Mouse (Mus musculus): ENCODE measurements around the gene Ddb2. TPM values are rescaled to one million over a fixed set of nuclear protein-coding genes. Genes with fewer than 3 reads are reported as not detected.

Ddb2 gene
- total and polyA plus RNA-seq, 2 experiments from 2014 or later: 10.2 to 12.9 TPM

DNA sequence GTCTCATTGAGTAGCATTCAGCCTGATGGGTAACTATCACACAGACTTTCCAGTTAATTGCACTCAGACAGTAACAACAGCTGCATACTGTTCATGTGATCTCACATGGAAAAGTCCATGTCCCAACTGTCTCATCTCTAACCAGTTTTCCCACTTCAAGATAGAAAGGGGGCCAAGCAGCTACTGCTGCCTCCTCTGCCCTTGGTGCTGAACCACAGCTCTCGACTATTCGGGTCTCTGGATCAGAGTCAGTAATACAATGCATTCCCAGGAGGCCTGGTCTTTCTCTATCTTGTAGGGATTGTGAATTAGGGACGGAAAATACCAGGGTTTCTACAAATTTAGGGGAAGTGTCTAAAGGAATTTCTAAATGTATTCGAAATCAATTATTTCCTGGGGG, 57.0 kb downstream of the Ddb2 start:
- peaks cover 13% of the 10 kb centered on the region for H3K4me1 ChIP-seq (ENCODE audit: insufficient read depth)
- H3K9ac ChIP-seq: no peak overlapping the region
- TF ChIP-seq CTCF (IDR thresholded peaks at IDR 0.05; ENCODE audit: low read depth): no peak
- DNase-seq (no peak), ATAC-seq (no peak)
- no peak overlapping the region for H3K4me2 ChIP-seq (ENCODE audit: low read depth)
- peaks cover 35% of the 10 kb centered on the region for H3K36me3 ChIP-seq (ENCODE audit: insufficient read depth)
- H3K27ac ChIP-seq (ENCODE audit: low read depth, low read length): no peak overlapping the region
- no peak overlapping the region for H3K4me3 ChIP-seq (ENCODE audit: low read depth, low read length)
- H3K27me3 ChIP-seq (ENCODE audit: insufficient read depth, low read length): no peaks in the 10 kb centered on the region
- H3K9me3 ChIP-seq (ENCODE audit: low read length): no peaks in the 10 kb centered on the region
- WGBS: 45% methylated on average over 4 of the region's 4 CpGs

DNA sequence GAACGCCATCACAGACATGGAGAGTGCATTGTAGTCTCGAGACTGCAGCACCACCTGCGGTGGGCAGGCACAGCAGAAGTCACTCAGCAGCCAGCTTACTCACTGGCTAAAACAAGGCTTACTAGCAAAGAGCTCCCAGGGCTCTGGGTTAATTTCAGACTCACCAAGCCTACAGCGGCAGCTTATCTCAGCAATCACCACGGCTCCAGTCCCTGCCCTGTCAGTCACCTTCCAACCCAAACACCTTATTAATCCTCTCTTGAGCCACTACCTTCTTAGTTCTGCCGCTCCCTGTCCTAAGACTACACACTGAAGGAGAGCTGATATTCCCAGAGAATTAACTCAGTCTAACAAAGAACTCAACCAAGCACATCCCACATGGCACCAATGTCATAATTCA, 60.5 kb downstream of the Ddb2 start:
- TF ChIP-seq CTCF (IDR thresholded peaks at IDR 0.05; ENCODE audit: low read depth): no peak
- no peak for ATAC-seq
- H3K36me3 ChIP-seq (ENCODE audit: insufficient read depth): peaks cover 63% of the 10 kb centered on the region
- peaks cover 7% of the 10 kb centered on the region for H3K4me1 ChIP-seq (ENCODE audit: insufficient read depth)
- no peak overlapping the region for H3K4me2 ChIP-seq (ENCODE audit: low read depth)
- no peak overlapping the region for H3K27ac ChIP-seq (ENCODE audit: low read depth, low read length)
- no peaks in the 10 kb centered on the region for H3K27me3 ChIP-seq (ENCODE audit: insufficient read depth, low read length)
- no peak for DNase-seq
- no peak overlapping the region for H3K4me3 ChIP-seq (ENCODE audit: low read depth, low read length)
- H3K9ac ChIP-seq: no peak overlapping the region
- H3K9me3 ChIP-seq (ENCODE audit: low read length): no peaks in the 10 kb centered on the region
- whole genome bisulfite sequencing: 77% methylated on average over 6 of the region's 6 CpGs

DNA sequence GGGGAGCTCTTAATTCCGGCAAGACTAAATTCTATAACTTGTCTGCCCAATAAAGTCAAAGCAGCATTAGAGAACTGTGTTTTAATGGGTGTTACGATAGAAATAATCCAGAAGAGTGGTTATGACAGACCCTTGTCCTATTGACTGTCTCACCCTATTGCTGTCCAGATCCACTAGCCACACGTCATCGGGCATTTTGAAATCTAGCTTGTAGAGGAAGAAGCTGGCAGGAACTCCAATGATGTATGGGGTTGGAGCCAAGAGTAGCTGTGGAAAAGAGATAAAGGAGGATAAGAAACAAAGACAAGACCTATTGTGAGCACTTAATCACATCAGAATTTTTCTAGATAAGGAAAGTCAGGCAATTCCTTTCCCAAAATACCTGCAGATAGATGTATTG, 61.3 kb downstream of the Ddb2 start:
- no peak for DNase-seq
- no peak for TF ChIP-seq CTCF (IDR thresholded peaks at IDR 0.05; ENCODE audit: low read depth)

DNA sequence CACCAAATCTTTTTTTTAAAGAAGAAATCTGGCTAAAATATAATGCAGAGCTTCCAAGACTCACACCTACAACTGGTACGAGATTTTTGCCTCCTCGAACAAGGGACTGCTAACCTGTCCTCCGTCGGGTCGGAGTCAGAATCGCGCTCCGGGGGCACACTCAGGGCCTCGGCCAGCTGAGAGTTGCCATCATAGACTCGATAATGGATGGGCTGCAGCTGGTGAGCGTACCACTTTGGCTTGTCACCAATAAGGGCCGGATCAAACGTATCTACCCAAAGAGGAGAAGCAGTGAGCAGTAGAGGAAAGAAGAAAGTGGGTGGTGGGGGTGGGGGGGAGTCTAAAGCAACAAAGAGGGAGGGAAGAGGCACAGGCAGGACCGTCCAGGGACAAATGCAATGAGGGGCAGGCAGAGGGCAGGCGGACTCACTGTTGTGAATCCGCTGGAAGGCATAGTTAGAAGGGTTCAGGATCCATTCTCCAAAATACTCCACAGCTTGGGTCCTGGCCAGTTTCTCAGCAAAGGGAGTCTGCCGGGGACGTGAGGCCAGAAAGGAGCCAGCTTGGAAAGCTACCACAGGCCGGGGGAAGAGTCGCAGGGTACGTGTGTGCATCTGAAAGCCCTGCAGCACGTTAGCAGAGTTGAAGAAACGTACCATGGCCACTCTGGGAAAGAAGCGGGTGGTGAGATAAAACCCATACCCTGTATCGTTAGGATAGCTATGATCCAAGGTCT, 67.0 kb downstream of the Ddb2 start:
- WGBS: 86% methylated on average over 25 of the region's 25 CpGs
- H3K36me3 ChIP-seq (ENCODE audit: insufficient read depth): peaks cover 86% of the 10 kb centered on the region
- TF ChIP-seq CTCF (IDR thresholded peaks at IDR 0.05; ENCODE audit: low read depth): no peak

More for the DNA sequence above, 61.3 kb downstream of the Ddb2 start:
- WGBS: 84% methylated on average over 4 of the region's 4 CpGs
- Histone ChIP-seq H3K4me3 (ENCODE audit: low read depth, low read length) (no peak overlapping the region), H3K4me2 (ENCODE audit: low read depth) (no peak overlapping the region), H3K36me3 (ENCODE audit: insufficient read depth) (peaks cover 68% of the 10 kb centered on the region), H3K27ac (ENCODE audit: low read depth, low read length) (no peak overlapping the region), H3K9ac (no peak overlapping the region), H3K27me3 (ENCODE audit: insufficient read depth, low read length) (no peaks in the 10 kb centered on the region), H3K4me1 (ENCODE audit: insufficient read depth) (no peaks in the 10 kb centered on the region; the same call in 1 of the 2 replicates), H3K9me3 (ENCODE audit: low read length) (no peaks in the 10 kb centered on the region)
- ATAC-seq: no peak

DNA sequence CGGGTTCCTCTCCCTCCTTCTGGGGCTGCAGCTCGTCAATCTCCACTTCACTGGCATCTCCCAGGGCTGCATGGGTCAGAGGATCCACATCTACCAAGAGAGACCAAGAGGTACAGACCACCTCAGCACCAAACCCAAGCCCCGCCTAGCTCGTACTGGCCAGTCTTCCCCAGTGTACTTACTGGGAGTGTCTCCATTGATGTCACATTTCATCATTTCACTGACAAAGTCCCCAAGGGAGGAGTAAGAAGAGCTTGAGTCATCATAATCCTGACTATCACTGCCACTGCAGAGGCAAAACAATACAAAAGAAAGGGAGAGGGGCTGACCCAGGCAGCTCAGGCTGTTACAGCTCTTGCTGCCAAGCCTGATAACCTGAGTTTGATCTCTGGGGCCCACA, 69.2 kb downstream of the Ddb2 start:
- H3K4me2 ChIP-seq (ENCODE audit: low read depth): no peak overlapping the region
- WGBS: 76% methylated on average over 4 of the region's 4 CpGs
- H3K9ac ChIP-seq: no peak overlapping the region
- DNase-seq (no peak), ATAC-seq (no peak)
- no peaks in the 10 kb centered on the region for H3K4me1 ChIP-seq (ENCODE audit: insufficient read depth)
- H3K27ac ChIP-seq (ENCODE audit: low read depth, low read length): no peak overlapping the region
- TF ChIP-seq CTCF (IDR thresholded peaks at IDR 0.05; ENCODE audit: low read depth): no peak
- peaks cover 90% of the 10 kb centered on the region for H3K36me3 ChIP-seq (ENCODE audit: insufficient read depth)
- no peaks in the 10 kb centered on the region for H3K27me3 ChIP-seq (ENCODE audit: insufficient read depth, low read length)
- no peak overlapping the region for H3K4me3 ChIP-seq (ENCODE audit: low read depth, low read length)
- no peaks in the 10 kb centered on the region for H3K9me3 ChIP-seq (ENCODE audit: low read length)

More for the DNA sequence above, 67.0 kb downstream of the Ddb2 start:
- Histone ChIP-seq H3K4me1 (ENCODE audit: insufficient read depth) (no peaks in the 10 kb centered on the region), H3K27ac (ENCODE audit: low read depth, low read length) (no peak overlapping the region), H3K9me3 (ENCODE audit: low read length) (no peaks in the 10 kb centered on the region), H3K9ac (no peak overlapping the region), H3K4me3 (ENCODE audit: low read depth, low read length) (no peak overlapping the region), H3K27me3 (ENCODE audit: insufficient read depth, low read length) (no peaks in the 10 kb centered on the region), H3K4me2 (ENCODE audit: low read depth) (no peak overlapping the region)
- DNase-seq (no peak), ATAC-seq (no peak)

DNA sequence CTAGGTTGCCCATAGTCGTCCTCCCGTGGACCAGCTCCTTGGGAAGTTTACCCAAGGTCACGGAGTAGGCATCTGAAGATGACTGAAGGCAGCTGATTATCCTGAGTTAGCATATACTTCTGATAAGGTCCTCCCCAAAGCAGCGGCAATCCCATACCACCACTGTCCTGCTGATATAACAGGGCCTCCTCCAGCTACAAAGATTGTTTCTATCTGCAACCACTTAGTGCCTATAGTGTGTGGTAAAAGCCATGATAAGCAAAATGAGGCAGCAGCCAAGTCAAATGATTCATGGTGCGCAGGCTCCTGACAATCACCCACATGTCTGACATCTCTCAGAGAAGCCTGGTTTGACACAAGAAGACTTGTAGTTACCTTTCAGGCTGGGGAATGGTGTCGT, 71.8 kb downstream of the Ddb2 start:
- ATAC-seq (no peak), DNase-seq (no peak)
- H3K9ac ChIP-seq: no peak overlapping the region
- peaks cover 91% of the 10 kb centered on the region for H3K36me3 ChIP-seq (ENCODE audit: insufficient read depth)
- H3K4me1 ChIP-seq (ENCODE audit: insufficient read depth): no peaks in the 10 kb centered on the region
- no peaks in the 10 kb centered on the region for H3K27me3 ChIP-seq (ENCODE audit: insufficient read depth, low read length)
- TF ChIP-seq CTCF (IDR thresholded peaks at IDR 0.05; ENCODE audit: low read depth): no peak
- no peak overlapping the region for H3K27ac ChIP-seq (ENCODE audit: low read depth, low read length)
- 92% methylated on average over 6 of the region's 6 CpGs for WGBS
- no peaks in the 10 kb centered on the region for H3K9me3 ChIP-seq (ENCODE audit: low read length)
- H3K4me2 ChIP-seq (ENCODE audit: low read depth): no peak overlapping the region
- no peak overlapping the region for H3K4me3 ChIP-seq (ENCODE audit: low read depth, low read length)

DNA sequence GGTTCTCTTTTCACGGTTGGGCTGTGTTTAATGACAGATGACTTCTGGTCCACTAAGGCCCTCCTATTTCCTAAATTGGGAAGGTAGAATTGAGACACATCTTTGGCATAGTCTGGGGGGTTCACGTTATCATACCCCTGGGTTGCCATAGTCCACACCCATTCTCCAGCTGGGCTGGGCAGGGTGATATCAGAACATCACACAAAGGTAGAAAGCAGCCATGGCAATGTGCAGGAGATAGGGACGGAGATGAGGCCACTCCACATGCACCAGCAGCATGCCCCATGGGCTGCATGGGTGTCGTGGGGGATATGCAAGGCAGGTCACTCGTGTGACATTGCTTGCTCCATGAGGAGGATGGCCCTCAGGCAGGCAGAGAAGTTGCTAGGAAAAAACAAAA, 73.2 kb downstream of the Ddb2 start:
- no peaks in the 10 kb centered on the region for H3K9me3 ChIP-seq (ENCODE audit: low read length)
- H3K27me3 ChIP-seq (ENCODE audit: insufficient read depth, low read length): no peaks in the 10 kb centered on the region
- H3K4me3 ChIP-seq (ENCODE audit: low read depth, low read length): no peak overlapping the region
- H3K9ac ChIP-seq: no peak overlapping the region
- no peak for DNase-seq
- no peak for ATAC-seq
- H3K4me2 ChIP-seq (ENCODE audit: low read depth): no peak overlapping the region
- 96% methylated on average over 5 of the region's 5 CpGs for WGBS
- peaks cover 88% of the 10 kb centered on the region for H3K36me3 ChIP-seq (ENCODE audit: insufficient read depth)
- no peak overlapping the region for H3K27ac ChIP-seq (ENCODE audit: low read depth, low read length)
- no peaks in the 10 kb centered on the region for H3K4me1 ChIP-seq (ENCODE audit: insufficient read depth)
- TF ChIP-seq CTCF (IDR thresholded peaks at IDR 0.05; ENCODE audit: low read depth): no peak

Data from forebrain, postnatal 0 days (tissue).